Mouse (Mus musculus): ENCODE data around the gene Olfm2. TPM values are rescaled to one million over a fixed set of nuclear protein-coding genes. Genes with fewer than 3 reads are reported as not detected.
A peak's percentile ranks its signal among the peaks of the same experiment; 100 is the strongest.
"Not testable (repeated sequence)": the region's sequence is repeated elsewhere in the genome, so short reads cannot be mapped to it uniquely, and the experiment has no call there.

Olfm2 gene
- total RNA-seq, 2 experiments from 2014 or later, result not detected

DNA sequence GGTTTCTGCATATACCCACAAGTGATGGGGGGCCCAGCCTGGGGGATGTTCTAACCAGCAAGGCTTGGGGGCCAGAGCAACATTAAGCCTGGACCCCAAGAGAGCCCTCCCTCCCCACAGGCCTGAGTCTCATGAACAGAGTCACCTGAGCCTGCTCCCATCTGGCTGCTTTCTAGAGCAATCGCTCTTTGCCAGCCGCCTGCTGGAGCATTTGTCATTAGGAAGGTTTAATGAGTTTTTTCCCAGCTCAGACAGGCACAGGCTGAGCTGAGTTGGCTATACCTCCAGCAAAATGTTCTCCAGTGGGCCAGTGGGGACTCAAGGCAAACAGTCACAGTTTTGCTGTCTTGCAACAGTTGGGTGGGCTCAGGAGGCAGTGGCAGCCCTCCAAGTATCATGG lies 81.8 kb downstream of the Olfm2 start:
- ATAC-seq (replicated peaks; ENCODE audit: low FRiP score, poor library complexity, severe bottlenecking), result no peak

DNA sequence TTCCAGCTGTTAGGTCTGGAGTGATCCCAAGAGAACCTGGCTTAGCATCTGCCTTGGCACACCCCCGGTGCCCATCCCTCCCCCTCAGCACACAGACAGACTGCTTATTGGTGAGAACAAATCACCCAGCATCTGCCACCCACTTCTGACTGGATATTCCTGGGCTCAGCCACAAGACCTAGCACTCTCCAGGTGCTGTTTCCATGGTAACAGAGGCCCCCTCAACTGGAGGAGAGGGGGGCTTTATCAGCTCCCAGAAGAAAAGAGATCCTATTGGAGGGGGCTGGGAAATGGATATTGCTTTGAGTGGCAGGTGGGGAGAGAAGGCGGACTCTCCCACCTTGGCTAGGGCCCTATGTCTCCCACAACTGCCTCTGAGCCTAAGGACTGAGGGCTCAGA lies 82.2 kb downstream of the Olfm2 start:
- no peak for ATAC-seq (replicated peaks; ENCODE audit: low FRiP score, poor library complexity, severe bottlenecking)

DNA sequence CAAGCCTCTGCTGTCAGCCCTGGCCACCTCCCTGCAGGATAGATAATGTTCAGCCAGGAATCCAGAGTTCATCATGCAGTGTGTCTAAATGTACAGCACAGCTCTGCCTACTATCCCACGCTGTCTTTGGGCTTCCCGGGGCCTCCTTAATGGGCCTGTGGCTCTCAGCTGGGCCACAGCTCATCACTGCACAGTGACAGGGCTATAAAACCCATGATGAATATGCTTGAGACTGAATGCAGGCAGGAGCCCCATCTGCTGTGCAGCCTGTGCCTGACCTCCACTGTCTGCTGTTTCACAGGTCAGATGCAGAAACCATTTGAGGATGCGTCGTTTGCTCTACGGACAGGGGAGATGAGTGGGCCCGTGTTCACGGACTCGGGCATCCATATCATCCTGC lies 83.3 kb downstream of the Olfm2 start:
- ATAC-seq (replicated peaks; ENCODE audit: low FRiP score, poor library complexity, severe bottlenecking), result no peak

DNA sequence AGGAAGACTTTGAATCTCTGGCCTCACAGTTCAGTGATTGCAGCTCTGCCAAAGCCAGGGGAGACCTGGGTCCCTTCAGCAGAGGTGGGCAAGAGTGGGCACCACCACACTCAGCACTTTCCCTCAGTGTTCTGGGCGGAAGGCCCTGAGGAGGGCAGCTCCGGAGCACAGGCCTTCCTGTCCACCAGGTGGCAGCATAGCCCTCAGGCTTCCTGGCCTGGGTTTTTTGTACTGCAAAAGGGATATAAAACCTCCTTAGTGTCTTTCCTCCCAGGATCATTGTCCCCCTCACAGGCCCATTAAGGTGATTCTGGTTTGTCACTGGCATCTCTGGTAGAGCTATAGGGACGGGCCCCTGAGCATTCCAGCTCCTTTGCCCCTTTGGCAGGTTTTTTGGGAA lies 83.8 kb downstream of the Olfm2 start:
- ATAC-seq (replicated peaks; ENCODE audit: low FRiP score, poor library complexity, severe bottlenecking), result peak; percentile 74

DNA sequence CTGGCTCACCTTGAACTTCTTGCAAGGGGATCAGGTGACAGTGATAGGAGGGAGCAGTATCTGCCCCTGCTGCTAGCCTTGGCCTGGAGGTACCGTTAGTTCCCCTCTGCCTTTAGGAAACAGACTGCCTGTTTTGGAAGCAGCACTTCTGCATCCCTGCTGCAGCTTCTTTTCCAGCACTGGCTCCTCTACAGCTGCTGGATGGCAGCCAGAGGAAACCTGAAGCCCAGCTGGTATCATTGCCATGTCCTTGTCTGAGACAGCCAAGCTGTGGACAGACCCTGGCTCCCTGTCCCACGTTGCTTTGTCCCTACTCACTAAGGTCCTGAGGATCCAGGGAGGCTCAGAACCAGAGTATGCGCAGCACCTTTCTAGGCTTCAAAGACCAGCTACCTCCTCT lies 88.6 kb downstream of the Olfm2 start:
- ATAC-seq (replicated peaks; ENCODE audit: low FRiP score, poor library complexity, severe bottlenecking), result no peak

DNA sequence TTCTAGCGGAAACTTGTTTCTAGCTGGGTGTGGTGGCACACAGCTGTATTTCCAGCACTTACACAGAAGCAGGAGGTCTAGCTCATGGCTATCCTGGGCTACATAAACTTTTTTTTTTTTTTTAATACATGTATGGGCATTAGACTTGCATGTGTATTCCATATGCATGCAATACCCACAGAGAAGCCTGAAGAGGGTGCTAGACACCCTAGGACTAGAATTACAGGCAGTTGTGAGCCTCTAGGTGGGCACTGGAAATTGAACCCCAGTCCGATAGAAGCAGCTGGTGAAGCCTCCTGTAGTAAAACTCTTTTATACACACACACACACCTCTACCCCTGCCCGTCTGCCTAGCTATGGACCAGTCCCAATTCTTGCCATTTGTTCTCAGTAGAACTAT lies 92.3 kb downstream of the Olfm2 start:
- no peak for ATAC-seq (replicated peaks; ENCODE audit: low FRiP score, poor library complexity, severe bottlenecking)

DNA sequence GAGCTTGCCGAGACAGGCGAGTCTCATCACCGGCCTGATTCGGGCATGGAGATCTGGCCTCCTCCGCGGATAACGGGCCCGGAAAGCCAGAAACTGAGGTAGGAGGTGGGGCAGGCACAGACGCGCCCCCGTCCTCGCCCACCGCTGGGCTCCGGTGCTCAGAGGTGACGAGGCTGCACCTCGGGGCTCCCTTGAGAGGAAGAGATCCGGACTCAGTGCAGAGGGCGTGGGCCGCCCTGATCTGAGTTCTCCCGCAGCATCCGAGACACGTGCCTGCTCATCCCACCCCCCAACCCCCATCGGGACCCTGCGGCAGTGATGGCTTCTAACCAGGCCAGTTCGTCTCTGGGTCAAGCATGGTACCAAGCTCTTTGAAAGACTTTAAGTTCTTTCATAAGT lies 93.9 kb downstream of the Olfm2 start:
- peak; percentile 22 for ATAC-seq (replicated peaks; ENCODE audit: low FRiP score, poor library complexity, severe bottlenecking)

DNA sequence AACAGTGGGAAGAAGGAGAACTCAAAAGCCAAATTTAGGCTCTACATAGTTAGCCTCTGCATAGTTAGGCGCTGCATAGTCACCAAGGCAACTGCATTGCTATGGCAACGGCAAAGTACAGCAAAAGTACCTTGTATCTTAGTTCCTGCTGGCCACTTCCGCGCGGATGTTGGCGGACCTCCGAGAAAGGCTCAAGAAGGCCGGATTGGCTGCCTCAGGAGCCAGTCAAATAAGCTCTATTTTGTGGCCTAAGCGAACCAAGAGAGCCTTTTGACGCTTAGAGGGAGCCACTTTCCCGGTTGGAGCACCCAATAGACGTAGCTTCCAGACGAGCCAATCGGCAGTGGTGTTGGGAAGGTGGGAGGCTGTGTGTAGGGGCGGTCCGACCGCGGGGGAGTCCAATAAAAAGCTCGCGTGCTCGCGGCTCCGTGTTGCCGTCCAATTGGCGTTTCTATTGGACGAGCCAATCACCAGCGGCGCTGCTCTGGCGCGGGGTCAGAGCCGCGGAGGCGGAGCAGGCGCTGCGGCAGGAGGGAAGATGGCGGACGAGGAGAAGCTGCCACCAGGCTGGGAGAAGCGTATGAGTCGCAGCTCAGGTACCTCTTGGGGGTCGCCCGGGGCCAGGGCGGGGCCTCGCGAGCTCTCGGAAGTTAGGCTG lies 94.4 kb downstream of the Olfm2 start, which contains the start of gene Pin1:
Gene Pin1 (plus strand): TSS at position 494 of the 658 bp plus-strand sequence.
- peak; percentile 95 for ATAC-seq (replicated peaks; ENCODE audit: low FRiP score, poor library complexity, severe bottlenecking)

DNA sequence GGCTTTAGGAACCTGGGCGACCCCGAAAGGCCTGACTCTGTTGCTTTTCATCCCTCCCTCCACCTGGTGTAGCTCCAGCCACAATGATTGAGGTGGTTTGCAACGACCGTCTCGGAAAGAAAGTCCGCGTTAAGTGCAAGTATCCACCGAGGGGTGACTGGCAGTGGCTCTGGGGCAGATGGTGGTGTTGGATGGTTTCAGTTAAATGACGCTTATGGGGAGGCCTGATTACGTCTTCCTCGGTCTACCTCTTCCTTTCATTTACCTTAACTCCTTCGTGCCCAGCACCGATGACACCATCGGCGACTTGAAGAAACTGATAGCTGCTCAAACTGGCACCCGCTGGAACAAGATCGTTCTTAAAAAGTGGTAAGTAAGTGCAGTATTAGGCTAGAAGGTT lies 101.0 kb downstream of the Olfm2 start:
- no peak for ATAC-seq (replicated peaks; ENCODE audit: low FRiP score, poor library complexity, severe bottlenecking)

DNA sequence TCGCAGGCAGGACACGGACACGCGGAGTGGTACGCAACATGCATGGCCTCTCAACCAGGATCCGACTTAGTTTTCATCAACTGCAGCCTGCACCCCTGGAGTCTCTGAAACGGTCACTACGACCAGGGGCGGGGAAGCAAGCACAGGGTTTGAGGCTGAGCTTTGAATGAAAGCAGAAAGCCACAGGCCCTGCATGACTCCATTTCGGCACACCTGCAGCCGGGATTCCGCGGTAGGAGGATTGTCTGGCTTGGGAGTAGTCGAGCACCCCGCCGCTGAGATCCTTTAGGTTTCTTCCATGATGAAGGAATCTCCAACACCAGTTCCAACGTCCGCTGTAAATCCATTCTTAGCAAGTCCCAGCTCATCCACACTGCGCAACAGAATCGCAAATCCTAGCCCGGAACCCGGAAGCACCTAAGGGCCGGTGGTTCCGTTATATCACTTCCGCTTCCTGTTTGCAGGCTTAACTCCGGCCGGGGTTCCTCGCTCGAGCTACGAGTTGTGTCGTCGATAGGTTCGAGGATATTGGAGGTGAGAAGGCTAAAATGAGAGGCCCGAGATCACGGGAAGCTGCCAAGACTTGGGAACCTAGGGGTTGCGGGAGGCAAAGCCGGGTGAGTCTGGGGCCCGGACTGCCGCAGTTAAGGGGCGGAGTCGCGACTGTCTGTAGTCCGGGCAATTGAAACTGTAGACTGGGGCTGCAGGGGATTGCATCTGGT lies 101.6 kb downstream of the Olfm2 start, which contains the start of gene Fbxl12:
Gene Fbxl12 (minus strand): TSS at position 408 of the 722 bp plus-strand sequence.
- peak; percentile 86 for ATAC-seq (replicated peaks; ENCODE audit: low FRiP score, poor library complexity, severe bottlenecking)

DNA sequence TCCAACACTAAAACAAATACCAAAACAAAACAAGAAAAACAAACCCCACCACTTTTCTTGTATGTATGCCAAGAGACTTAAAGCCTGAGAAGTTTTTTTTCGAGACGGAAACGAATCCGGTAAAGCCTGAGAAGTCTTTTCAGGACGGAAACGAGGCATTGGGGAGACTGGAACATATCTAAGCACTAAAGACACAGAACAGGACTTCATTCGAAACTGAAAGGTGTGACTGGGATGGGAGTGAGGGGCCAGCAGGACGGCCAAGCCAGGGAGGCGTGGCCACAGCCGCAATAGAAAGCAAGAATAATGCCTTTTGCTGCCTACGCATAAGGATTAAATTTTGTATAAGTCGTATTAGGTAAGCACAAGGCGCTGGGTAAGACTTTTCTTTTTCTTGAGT lies 102.4 kb downstream of the Olfm2 start:
- ATAC-seq (replicated peaks; ENCODE audit: low FRiP score, poor library complexity, severe bottlenecking), result no peak

DNA sequence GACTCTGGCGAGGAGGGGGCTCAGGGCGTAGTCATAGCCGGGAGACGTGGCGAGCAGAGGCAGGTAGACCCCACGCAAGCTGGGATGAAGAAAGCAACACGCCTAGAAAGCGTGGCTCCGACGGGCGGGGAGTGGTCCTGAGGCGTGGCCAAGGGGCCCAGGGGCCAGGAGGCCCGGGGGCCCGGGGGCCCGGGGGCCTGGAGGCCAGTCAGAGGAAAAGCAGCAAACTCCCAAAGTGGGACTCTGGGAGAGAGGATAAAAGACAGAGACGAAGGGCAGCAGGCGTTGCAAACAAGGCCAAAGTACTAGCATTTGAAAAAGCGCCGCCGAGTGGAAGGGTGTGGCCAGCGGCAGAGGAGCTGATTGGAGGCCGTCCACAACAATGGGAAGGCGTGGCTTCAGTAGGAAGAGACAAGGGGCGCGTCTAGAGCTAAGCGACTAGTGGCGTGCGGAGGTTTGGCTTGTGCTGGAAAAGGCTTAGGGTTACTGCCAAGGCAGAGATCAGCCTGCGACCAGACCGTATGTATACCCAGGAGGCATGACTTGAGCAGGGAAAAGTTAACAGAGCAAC lies 103.2 kb downstream of the Olfm2 start:
- ATAC-seq (replicated peaks; ENCODE audit: low FRiP score, poor library complexity, severe bottlenecking), result peak; percentile 61

DNA sequence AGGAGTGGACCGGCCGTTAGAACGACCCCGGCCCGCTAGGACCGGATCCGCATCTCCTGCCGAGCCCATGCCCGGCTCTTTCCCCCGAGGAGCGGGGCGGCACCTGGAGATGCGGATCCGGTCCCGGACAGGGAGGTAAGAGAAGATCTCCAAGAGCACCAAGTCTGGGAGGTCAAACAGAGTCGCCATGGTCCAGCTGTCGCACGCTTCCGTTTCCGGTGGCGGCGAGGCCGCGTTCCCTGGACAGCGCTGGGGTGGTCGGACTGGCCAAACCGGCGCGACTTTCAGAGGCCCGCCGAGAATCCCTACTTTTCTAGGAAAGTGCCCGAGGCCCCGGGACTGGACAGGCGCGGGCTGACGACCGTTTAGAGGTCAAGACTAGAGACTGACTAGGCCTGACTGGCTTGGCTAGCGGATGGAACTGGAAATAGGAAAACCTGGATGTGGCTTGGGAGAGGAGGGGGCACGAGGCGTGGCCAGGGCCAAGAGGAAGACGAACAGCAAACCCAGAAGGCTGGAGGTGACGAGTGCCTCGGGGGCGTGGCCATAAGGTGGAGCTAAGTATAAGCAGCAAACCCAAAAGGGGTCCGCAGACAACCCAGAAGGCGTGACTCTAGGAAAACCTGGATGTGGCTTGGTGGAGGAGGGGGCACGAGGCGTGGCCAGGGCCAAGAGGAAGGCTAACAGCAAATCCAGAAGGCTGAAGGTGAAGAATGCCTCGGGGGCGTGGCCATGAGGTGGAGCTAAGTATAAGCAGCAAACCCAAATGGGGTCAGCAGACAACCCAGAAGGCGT lies 103.9 kb downstream of the Olfm2 start, which contains the start of gene Ubl5:
Gene Ubl5 (plus strand): TSS at position 778 of the 795 bp plus-strand sequence.
- ATAC-seq (replicated peaks; ENCODE audit: low FRiP score, poor library complexity, severe bottlenecking), result peak; percentile 58

DNA sequence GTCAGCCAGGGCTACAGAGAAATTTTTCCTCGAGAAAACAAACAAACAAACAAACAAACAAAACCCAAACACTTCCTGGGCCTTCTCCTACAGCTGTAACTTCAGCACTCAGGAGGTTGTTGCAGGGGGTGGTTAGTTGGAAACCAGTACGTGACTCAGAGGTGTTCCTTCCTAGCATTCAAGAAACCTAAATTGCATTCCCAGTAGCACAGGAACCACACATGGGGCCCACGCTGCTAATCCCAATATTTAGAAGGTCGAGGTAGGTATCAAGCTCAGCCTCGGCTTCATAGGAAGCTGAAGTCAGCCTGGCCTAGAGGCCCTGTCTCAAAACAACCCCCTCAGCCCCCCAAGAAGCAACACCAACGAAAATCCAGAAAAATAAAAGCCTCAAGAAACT lies 104.6 kb downstream of the Olfm2 start:
- ATAC-seq (replicated peaks; ENCODE audit: low FRiP score, poor library complexity, severe bottlenecking), result no peak

DNA sequence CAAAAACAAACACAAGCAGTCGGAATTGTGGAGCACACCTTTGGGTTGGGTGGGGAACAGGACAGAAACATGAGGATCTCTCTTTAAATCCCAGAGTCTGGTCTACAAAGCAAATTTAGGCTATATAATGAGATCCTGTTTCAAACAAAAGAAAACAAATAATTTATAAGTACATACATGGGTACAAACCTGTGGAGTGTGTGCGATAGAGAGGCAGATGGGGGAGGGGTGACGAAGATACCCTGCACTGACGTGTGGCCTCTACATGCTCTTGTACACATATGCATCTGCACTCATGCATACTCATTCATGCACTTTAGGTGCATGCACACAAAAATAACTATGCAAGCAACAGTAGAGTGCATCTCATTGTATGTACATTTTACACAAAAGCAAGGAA lies 106.7 kb downstream of the Olfm2 start:
- no peak for ATAC-seq (replicated peaks; ENCODE audit: low FRiP score, poor library complexity, severe bottlenecking)

DNA sequence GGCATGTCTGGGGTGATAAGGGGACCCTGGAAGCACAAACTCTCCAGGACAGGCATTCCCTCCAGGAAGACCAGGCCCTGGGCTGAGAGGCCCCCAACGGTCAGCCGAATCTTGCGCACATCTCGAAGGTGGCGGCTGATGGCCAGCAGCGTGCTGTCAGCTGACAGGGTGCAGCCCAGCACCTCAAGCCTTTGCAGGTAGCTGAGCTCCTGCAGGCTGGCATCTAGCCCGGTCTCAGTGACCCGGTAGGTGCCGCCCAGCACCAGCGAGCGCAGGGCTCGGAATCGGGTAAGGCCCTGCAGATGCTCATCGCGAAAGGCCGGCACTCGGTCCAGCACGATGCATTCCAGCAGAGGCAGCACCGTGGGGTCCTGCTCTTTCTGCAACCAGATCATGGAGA lies 107.6 kb downstream of the Olfm2 start:
- ATAC-seq (replicated peaks; ENCODE audit: low FRiP score, poor library complexity, severe bottlenecking), result no peak

DNA sequence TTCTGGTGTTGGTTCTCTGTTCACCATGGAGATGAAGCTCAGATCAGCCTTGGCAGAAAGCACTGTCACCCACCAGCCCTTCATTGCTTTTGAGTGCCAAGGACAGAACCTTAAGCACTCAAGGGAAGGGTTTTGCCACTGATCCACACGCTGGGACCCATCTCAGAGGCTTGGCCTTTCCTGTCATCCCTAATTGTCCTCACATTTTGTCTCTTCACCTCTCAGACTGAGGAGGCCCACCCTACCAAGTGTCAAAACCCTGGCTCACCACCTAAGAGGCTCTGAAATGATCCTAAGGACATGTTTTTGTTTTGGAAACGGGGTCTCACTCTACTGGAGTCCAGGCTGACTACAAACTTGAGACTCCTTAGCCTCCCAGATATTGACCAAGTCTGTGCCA lies 109.4 kb downstream of the Olfm2 start:
- ATAC-seq (replicated peaks; ENCODE audit: low FRiP score, poor library complexity, severe bottlenecking), result no peak

DNA sequence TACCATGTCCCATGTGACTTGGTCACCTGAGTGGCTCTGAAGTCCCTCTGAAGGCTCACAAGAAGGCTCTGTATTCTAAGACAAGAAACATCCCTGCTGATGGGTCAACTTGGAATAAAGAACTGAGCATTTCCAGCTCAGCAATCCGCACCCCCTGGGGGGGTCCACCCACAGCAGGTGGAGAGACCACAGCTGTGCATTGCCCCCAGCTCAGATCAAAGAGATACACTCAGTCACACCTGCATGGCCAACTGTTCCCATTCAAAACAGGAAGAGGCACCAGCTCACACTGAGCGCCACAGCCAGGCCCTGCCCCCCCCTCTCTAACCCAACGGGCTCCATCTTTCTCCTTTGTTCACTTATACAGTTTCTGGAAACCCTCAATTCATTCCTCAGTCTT lies 109.9 kb downstream of the Olfm2 start:
- no peak for ATAC-seq (replicated peaks; ENCODE audit: low FRiP score, poor library complexity, severe bottlenecking)

DNA sequence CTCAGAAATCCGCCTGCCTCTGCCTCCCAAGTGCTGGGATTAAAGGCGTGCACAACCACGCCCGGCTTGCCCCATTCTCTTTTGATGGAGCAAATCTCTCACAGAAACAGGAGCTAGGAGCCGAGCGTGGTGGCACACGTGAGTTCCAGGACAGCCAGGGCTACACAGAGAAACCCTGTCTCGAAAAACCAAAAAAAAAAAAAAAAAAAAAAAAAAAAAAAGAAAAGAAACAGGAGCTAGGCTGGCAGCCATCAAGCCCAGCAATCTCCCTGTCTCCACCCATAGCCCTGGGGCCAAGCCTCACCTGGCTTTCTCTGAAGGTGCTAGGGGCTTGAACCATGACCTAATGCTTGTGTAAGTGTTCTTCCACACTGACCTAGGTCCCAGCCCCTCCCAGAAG lies 110.5 kb downstream of the Olfm2 start:
- not testable (repeated sequence) for ATAC-seq (replicated peaks; ENCODE audit: low FRiP score, poor library complexity, severe bottlenecking)

DNA sequence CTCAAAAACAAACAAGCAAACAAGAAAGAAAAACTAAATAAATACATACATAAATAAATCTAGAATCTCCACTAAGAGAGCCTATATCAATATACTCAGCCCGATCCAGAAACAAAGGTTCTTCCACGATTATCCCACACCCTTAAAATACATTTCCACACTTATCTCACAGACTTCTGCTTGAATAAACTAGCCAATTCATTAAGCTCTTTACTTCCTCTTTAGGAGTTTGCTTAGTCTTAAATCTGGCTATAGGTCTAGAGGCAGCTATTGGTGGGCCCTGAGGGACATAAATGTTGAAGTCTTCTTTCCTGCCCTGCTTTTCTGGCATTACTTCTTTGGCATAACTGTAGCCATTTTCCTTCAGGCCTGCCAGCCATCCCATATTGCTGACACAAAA lies 114.8 kb downstream of the Olfm2 start:
- no peak for ATAC-seq (replicated peaks; ENCODE audit: low FRiP score, poor library complexity, severe bottlenecking)
